Mouse (Mus musculus) fat pad, adult 2 months (tissue): ENCODE measurements around the gene Myh11.

Source experiments
- DNase-seq: peaks from one replicate; pipeline ENCODE4 v3.0.0-alpha.2; 2011; ENCODE audit warnings: low read depth, low spot score; ENCODE audit errors: extremely low read depth

Gene Myh11

GRCm38 (mm10) chr16:14291223-14291622 is at the start of gene Myh11:
Gene Myh11 (minus strand): TSS chr16:14291372.
- no peak for DNase-seq

- DNase-seq = no peak
These were observed 37.0 kb upstream of the Myh11 start for GRCm38 (mm10) chr16:14328156-14328555.

GRCm38 (mm10) chr16:14320494-14320893 is 29.3 kb upstream of the Myh11 start:
- DNase-seq = no peak

- DNase-seq = no peak
These were observed 28.5 kb upstream of the Myh11 start for GRCm38 (mm10) chr16:14319681-14320080.

GRCm38 (mm10) chr16:14316884-14317876 is 26.0 kb upstream of the Myh11 start, which contains the start of gene Fopnl:
Gene Fopnl (minus strand): TSS chr16:14317405.
- DNase-seq = peak; percentile 68

GRCm38 (mm10) chr16:14312914-14313313 is 21.7 kb upstream of the Myh11 start:
- DNase-seq = no peak

GRCm38 (mm10) chr16:14311371-14311770 is 20.2 kb upstream of the Myh11 start:
- no peak for DNase-seq

- DNase-seq = no peak
These were observed 18.7 kb upstream of the Myh11 start for GRCm38 (mm10) chr16:14309833-14310232.

- DNase-seq = peak; percentile 11
These were observed 17.3 kb upstream of the Myh11 start for GRCm38 (mm10) chr16:14308245-14309073.

- DNase-seq = no peak
These were observed 16.2 kb upstream of the Myh11 start for GRCm38 (mm10) chr16:14307373-14307772.

- no peak for DNase-seq
These were observed 15.3 kb upstream of the Myh11 start for GRCm38 (mm10) chr16:14306451-14306850.

GRCm38 (mm10) chr16:14304791-14305190 is 13.6 kb upstream of the Myh11 start:
- no peak for DNase-seq

- DNase-seq = no peak
These were observed 12.5 kb upstream of the Myh11 start for GRCm38 (mm10) chr16:14303676-14304075.

GRCm38 (mm10) chr16:14303148-14303547 is 12.0 kb upstream of the Myh11 start:
- DNase-seq = no peak

GRCm38 (mm10) chr16:14298461-14298860 is 7.3 kb upstream of the Myh11 start:
- no peak for DNase-seq

- DNase-seq = no peak
These were observed 6.6 kb upstream of the Myh11 start for GRCm38 (mm10) chr16:14297746-14298145.

- DNase-seq = no peak
These were observed 6.0 kb upstream of the Myh11 start for GRCm38 (mm10) chr16:14297137-14297536.

GRCm38 (mm10) chr16:14296544-14297124 is 5.5 kb upstream of the Myh11 start:
- DNase-seq = no peak

GRCm38 (mm10) chr16:14295291-14295690 is 4.1 kb upstream of the Myh11 start:
- DNase-seq = no peak

- DNase-seq = no peak
These were observed 1.3 kb upstream of the Myh11 start for GRCm38 (mm10) chr16:14292205-14293199.
